Mouse (Mus musculus): ENCODE results near the gene Cyb5r2.

GRCm38 (mm10) chr7:107705941-107706340, 51.9 kb downstream of the Cyb5r2 start:
- TF ChIP-seq MAX (IDR thresholded peaks at IDR 0.05) (no peak), CTCF (IDR thresholded peaks at IDR 0.05; ENCODE audit: control insufficient read depth, insufficient read depth, insufficient read length) (no peak), CEBPB (IDR thresholded peaks at IDR 0.05; ENCODE audit: low read depth) (no peak), MYOD1 (IDR thresholded peaks at IDR 0.05; ENCODE audit: control insufficient read depth, insufficient read length, low read depth) (no peak), USF1 (IDR thresholded peaks at IDR 0.05; ENCODE audit: low read depth) (no peak)
